Mouse (Mus musculus) spleen, adult 2 months (tissue): Measurements from ENCODE around the gene Sec61a2.

Experiments used
- CTCF ChIP-seq: fragments of 200-500 bp; IDR thresholded peaks from 2 replicates; pipeline ENCODE4 v1.5.1; 2011; ENCODE audit warnings: mild to moderate bottlenecking, inconsistent platforms; ENCODE audit not compliant: insufficient read depth, insufficient read length, insufficient replicate concordance; ENCODE audit errors: extremely low read depth
- POLR2A ChIP-seq: fragments of 200-500 bp; IDR thresholded peaks from 2 replicates; pipeline ENCODE4 v1.6.1; 2011; ENCODE audit warnings: low read depth, low read length, inconsistent platforms

DNA sequence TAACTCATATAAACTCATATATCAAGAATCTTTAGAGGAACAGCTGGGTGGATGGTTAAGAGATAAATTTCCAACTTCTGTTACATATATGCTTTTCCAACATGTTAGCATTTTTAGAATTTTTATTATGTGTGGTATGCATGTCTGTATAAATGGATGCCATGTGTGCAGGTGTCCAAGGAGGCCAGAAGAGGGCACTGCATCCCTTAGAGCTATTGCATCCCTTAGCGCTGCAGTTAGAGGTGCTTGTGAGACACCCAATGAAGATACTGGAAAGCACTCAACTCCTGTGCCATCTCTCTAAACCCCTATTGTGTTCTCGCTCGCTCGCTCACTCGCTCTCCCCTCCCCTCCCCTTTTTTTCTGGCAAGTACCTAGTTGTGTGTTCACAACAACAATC, 4.9 kb upstream of the Sec61a2 start:
- TF ChIP-seq CTCF (peak; percentile 54; the same call in 1 of the 2 replicates), POLR2A (no peak)
